Mouse (Mus musculus) intestine, postnatal 0 days (tissue): ENCODE measurements at regions not wholly inside any gene's neighbourhood (a gene's known extent, or its start where the extent isn't known, plus 50 kb on each side); places are given as distances from the start of the nearest gene placed in this dataset.
A peak's percentile ranks its signal among the peaks of the same experiment; 100 is the strongest.

ENCODE experiments used
- ATAC-seq: fragments of 200-750 bp; cut with Nextera tagmentation; 2 replicates; pipeline ENCODE4 v1.8.0; 2017; ENCODE audit warnings: mild to moderate bottlenecking, moderate TSS enrichment, moderate library complexity
- H3K27ac ChIP-seq: fragments of 300-500 bp; sonication (generic); 2 replicates; pipeline ENCODE4 v1.5.1; 2014; ENCODE audit warnings: mild to moderate bottlenecking, low read depth, low read length, moderate library complexity
- H3K27me3 ChIP-seq: fragments of 300-500 bp; sonication (generic); replicated peaks from 2 replicates; pipeline ENCODE4 v1.6.1; 2014; ENCODE audit warnings: low read length, mixed read lengths; ENCODE audit not compliant: control insufficient read depth, insufficient read depth
- H3K36me3 ChIP-seq: fragments of 300-500 bp; sonication (generic); 2 replicates; pipeline ENCODE4 v1.6.1; 2014; ENCODE audit warnings: mild to moderate bottlenecking, moderate library complexity; ENCODE audit not compliant: control insufficient read depth, insufficient read depth
- H3K4me1 ChIP-seq: fragments of 300-500 bp; sonication (generic); replicated peaks from 2 replicates; pipeline ENCODE4 v1.6.1; 2014; ENCODE audit warnings: antibody characterized with exemption, low read length, mixed read lengths; ENCODE audit not compliant: control insufficient read depth, insufficient read depth
- H3K4me2 ChIP-seq: fragments of 300-500 bp; sonication (generic); replicated peaks from 2 replicates; pipeline ENCODE4 v1.6.1; 2014; ENCODE audit warnings: low read depth, mild to moderate bottlenecking, moderate library complexity
- H3K4me3 ChIP-seq: fragments of 300-500 bp; sonication (generic); 2 replicates; pipeline ENCODE4 v1.5.1; 2014; ENCODE audit warnings: low read depth, low read length
- H3K9ac ChIP-seq: fragments of 300-500 bp; sonication (generic); 2 replicates; pipeline ENCODE4 v1.6.1; 2014; ENCODE audit warnings: mild to moderate bottlenecking, low read depth, low read length
- H3K9me3 ChIP-seq: fragments of 300-500 bp; sonication (generic); 2 replicates; pipeline ENCODE4 v1.6.1; 2016; ENCODE audit warnings: mixed run types; ENCODE audit not compliant: control insufficient read depth
- CTCF ChIP-seq: sonication (generic); IDR thresholded peaks from 2 replicates; pipeline ENCODE4 v1.5.1; 2016; ENCODE audit warnings: low read depth, mild to moderate bottlenecking, control low read depth, antibody characterized with exemption, moderate library complexity
- WGBS: fragments of 180-500 bp; shearing (Covaris S2); extraction: QIAGEN DNeasy Blood & Tissue Kit; methylation state at CpG from one replicate; pipeline ENCODE4 v1.1.7; 2014; 5-methylcytosine and 5-hydroxymethylcytosine counted together

DNA sequence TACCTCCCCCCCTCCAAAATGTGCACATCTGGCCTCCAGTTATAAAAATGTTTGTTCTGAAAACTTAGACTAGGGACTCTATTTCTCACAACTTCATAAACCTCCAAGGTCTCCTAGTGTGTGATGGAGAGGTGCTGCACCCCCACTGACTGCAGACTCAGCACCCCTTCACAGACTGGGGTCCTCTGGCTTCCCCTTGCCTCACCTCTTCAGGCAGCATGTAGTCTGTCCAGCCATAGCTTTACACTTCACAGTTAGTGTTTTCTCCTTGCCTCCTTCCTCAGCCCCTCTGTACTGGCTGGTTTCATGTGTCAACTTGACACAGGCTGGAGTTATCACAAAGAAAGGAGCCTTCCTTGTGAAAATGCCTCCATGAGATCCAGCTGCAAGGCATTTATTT is 111.7 kb upstream of the D16Ertd472e start:
- no peak overlapping the region for H3K27ac ChIP-seq
- H3K4me2 ChIP-seq = no peak overlapping the region
- H3K4me3 ChIP-seq = no peak overlapping the region
- H3K9ac ChIP-seq = no peak overlapping the region
- H3K4me1 ChIP-seq = no peaks in the 10 kb centered on the region
- H3K27me3 ChIP-seq = no peaks in the 10 kb centered on the region
- TF ChIP-seq CTCF = no peak
- H3K36me3 ChIP-seq = no peaks in the 10 kb centered on the region
- no peaks in the 10 kb centered on the region for H3K9me3 ChIP-seq
- no peak for ATAC-seq

DNA sequence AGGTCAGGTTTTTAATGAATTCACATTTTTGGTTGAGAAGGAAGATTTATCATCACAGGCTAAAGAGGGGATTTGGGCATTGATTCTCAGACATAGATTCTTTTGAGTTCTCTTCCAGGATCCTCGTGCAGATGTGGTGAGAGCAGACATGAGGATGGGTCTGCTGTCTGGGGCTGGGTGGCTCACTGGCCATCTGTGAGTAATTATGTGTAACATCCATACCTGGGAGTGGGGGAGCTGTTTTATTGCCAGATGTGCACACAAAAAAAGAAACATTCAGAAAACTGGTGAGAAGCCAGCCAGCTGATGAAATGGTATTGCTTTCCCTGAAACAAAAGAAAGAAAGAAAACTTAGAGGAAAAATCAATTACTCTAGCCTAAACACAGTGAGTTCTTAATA is 108.7 kb upstream of the D16Ertd472e start:
- H3K9me3 ChIP-seq = no peaks in the 10 kb centered on the region
- no peaks in the 10 kb centered on the region for H3K27me3 ChIP-seq
- H3K27ac ChIP-seq = no peak overlapping the region
- H3K4me2 ChIP-seq = no peak overlapping the region
- no peaks in the 10 kb centered on the region for H3K4me1 ChIP-seq
- no peaks in the 10 kb centered on the region for H3K36me3 ChIP-seq
- no peak overlapping the region for H3K9ac ChIP-seq
- H3K4me3 ChIP-seq = no peak overlapping the region
- 44% methylated on average over 1 of the region's 1 CpGs for WGBS
- TF ChIP-seq CTCF = no peak
- ATAC-seq = no peak

DNA sequence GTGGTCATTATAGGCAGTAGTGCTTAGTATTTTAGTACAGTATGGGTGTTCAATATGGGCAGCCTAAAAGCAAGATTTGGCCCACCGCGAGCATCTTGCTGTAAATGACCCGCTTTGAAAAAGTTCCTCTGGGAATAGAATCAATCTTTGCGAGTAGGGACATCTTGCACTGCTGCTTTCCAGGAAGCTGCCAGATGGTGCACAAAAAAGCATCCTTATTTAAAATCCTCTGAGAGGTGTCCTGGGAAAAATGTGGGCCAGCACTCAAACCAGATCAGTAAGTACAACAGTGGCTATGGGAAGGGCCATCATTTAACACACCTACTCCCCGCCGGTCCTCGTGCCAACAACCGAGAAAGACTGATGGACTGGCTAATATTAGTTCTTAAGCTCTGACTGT is 107.5 kb upstream of the D16Ertd472e start:
- no peaks in the 10 kb centered on the region for H3K9me3 ChIP-seq
- WGBS = 79% methylated on average over 8 of the region's 8 CpGs
- H3K4me2 ChIP-seq = no peak overlapping the region
- H3K36me3 ChIP-seq = no peaks in the 10 kb centered on the region
- ATAC-seq = no peak
- TF ChIP-seq CTCF = no peak
- no peak overlapping the region for H3K27ac ChIP-seq
- no peaks in the 10 kb centered on the region for H3K27me3 ChIP-seq
- no peak overlapping the region for H3K4me3 ChIP-seq
- no peak overlapping the region for H3K9ac ChIP-seq
- no peaks in the 10 kb centered on the region for H3K4me1 ChIP-seq

DNA sequence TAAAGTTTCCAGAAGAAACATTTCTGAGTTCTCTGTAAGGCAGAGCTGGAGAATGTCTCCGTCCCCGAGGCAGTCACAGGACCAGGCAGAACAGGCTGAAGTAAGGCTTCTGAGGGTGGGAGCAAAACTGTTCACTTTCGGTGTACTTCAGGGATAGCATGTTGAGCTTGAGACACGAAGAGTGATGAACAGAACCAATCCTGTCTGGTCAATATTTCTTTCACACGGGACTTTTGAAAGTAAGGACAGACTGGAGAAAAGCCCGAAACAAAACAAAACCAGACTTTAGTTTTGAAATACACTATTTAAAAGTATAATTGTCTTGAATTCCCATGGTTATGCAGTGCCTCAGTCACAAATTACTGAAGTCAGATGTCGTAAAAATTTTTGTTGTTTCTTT is 84.6 kb upstream of the D16Ertd472e start:
- Histone ChIP-seq H3K9ac (no peak overlapping the region), H3K9me3 (no peaks in the 10 kb centered on the region), H3K27me3 (no peaks in the 10 kb centered on the region), H3K36me3 (no peaks in the 10 kb centered on the region), H3K4me1 (no peaks in the 10 kb centered on the region), H3K4me2 (no peak overlapping the region), H3K27ac (no peak overlapping the region), H3K4me3 (no peak overlapping the region)
- TF ChIP-seq CTCF = no peak
- no peak for ATAC-seq
- 75% methylated on average over 7 of the region's 7 CpGs for WGBS

DNA sequence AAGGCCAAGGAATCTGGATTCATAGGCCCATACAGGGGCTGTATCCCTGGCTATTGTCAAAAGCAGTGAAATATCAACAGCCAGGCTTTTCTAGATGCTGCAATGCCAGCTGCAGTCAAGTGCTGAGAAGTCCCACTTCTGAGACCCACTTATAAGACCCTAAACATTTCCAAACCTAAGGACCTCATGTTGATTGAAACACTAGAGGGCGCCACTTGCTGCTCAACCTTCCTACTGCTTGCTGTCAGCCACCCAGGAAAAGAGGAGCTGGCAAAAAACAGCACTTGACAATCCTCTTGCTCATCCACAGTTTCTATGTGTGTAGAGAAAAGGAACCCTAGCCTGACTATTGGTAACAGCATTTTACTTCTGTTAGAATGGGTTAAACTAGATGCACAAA is 68.2 kb upstream of the D16Ertd472e start:
- no peak for ATAC-seq
- H3K9me3 ChIP-seq = no peaks in the 10 kb centered on the region
- H3K27me3 ChIP-seq = no peaks in the 10 kb centered on the region
- peak; percentile 58 for TF ChIP-seq CTCF
- H3K4me2 ChIP-seq = no peak overlapping the region
- no peak overlapping the region for H3K4me3 ChIP-seq
- no peak overlapping the region for H3K27ac ChIP-seq
- H3K36me3 ChIP-seq = no peaks in the 10 kb centered on the region
- no peaks in the 10 kb centered on the region for H3K4me1 ChIP-seq
- H3K9ac ChIP-seq = no peak overlapping the region
- 12% methylated on average over 1 of the region's 1 CpGs for WGBS

DNA sequence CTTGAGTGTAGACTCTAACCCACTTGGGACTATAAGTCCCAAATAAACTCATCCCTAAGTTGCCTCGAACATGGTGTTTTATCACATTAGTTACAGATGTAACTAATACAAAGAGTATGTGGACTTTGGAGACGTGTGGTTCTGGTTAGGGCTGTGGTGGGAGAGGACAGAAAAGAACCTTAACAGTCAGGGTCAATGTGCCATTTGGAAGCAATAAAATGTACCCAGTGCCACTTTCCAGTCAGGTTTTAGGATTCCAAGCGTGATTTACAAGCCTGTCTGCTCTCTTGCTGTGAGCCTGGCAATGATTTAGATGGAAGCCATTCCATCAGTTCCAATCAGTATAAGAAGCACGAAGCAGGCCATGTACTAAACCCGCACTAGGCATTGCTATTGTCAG is 65.2 kb upstream of the D16Ertd472e start:
- no peaks in the 10 kb centered on the region for H3K27me3 ChIP-seq
- H3K9me3 ChIP-seq = no peaks in the 10 kb centered on the region
- H3K27ac ChIP-seq = no peak overlapping the region
- H3K9ac ChIP-seq = no peak overlapping the region
- ATAC-seq = no peak
- H3K4me1 ChIP-seq = no peaks in the 10 kb centered on the region
- no peaks in the 10 kb centered on the region for H3K36me3 ChIP-seq
- no peak overlapping the region for H3K4me3 ChIP-seq
- no peak for TF ChIP-seq CTCF
- WGBS = 81% methylated on average over 5 of the region's 5 CpGs
- no peak overlapping the region for H3K4me2 ChIP-seq

DNA sequence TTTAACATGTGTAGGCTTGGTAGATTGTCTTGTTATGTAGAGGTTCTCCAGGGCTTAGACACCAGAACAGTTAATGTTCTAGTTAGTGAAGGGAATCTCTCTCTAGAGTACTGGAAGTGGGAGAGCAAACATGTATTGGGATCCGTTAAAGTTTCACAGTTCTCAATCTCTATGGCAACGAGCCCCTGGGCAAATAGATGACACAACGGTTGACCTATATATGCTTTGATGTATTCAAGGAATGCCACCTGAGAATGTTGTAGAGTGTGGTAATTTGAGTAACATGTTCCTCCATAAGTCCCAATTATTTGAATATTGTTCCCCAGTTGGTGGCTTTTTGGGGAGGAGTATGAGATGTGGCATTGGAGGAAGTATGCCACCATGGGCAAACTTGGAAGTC is 64.7 kb upstream of the D16Ertd472e start:
- Histone ChIP-seq H3K9ac (no peak overlapping the region), H3K36me3 (no peaks in the 10 kb centered on the region), H3K9me3 (no peaks in the 10 kb centered on the region), H3K27ac (no peak overlapping the region), H3K27me3 (no peaks in the 10 kb centered on the region), H3K4me3 (no peak overlapping the region), H3K4me2 (no peak overlapping the region), H3K4me1 (no peaks in the 10 kb centered on the region)
- 48% methylated on average over 3 of the region's 3 CpGs for WGBS
- no peak for TF ChIP-seq CTCF
- no peak for ATAC-seq
